Mouse (Mus musculus) MEL (cell line): ENCODE results near the gene 4933407L21Rik. TPM values are rescaled to one million over a fixed set of nuclear protein-coding genes. Genes with fewer than 3 reads are reported as not detected.

Experiments
- DNase-seq: peaks from one replicate; pipeline ENCODE4 v3.0.0; 2011; ENCODE audit warnings: low read depth, low spot score
- H3K27ac ChIP-seq: 2 replicates; pipeline ENCODE4 v1.5.1; 2012; ENCODE audit warnings: low read depth, mild to moderate bottlenecking, control low read depth, low read length, moderate library complexity; ENCODE audit not compliant: control insufficient read depth
- H3K27me3 ChIP-seq, 2 experiments: fragments of 150-350 bp in 1 of 2; sonication (generic) in 1 of 2; 2 replicates each; pipeline ENCODE4 v1.6.1; 2012; ENCODE audit warnings: low read length in 2 of 2, mild to moderate bottlenecking in 2 of 2, improper control_type of control experiment in 1 of 2, moderate library complexity in 1 of 2; ENCODE audit not compliant: insufficient read depth in 2 of 2, control insufficient read depth in 1 of 2
- H3K36me3 ChIP-seq, 2 experiments: 2 replicates each; pipeline ENCODE4 v1.6.1; 2012 to 2014; ENCODE audit warnings: low read length in 2 of 2, improper control_type of control experiment in 1 of 2, inconsistent platforms in 1 of 2, mild to moderate bottlenecking in 1 of 2; ENCODE audit not compliant: insufficient read depth in 2 of 2, control insufficient read depth in 1 of 2
- H3K4me1 ChIP-seq, 2 experiments: fragments of 150-350 bp in 1 of 2; sonication (generic) in 1 of 2; 2 replicates each; pipeline ENCODE4 v1.6.1; 2012; ENCODE audit warnings: low read length in 2 of 2, improper control_type of control experiment in 1 of 2, mild to moderate bottlenecking in 1 of 2; ENCODE audit not compliant: insufficient read depth in 2 of 2, control insufficient read depth in 1 of 2
- H3K4me3 ChIP-seq, 2 experiments: fragments of 150-350 bp in 1 of 2; sonication (generic) in 1 of 2; 2 replicates each; pipeline ENCODE4 v1.5.1; 2012; ENCODE audit warnings: low read depth in 2 of 2, low read length in 2 of 2, mild to moderate bottlenecking in 2 of 2, moderate library complexity in 2 of 2, control low read depth in 1 of 2, improper control_type of control experiment in 1 of 2; ENCODE audit not compliant: control insufficient read depth in 1 of 2, insufficient read depth in 1 of 2
- H3K79me2 ChIP-seq: 2 replicates; pipeline ENCODE4 v1.6.1; 2012; ENCODE audit warnings: mild to moderate bottlenecking, low read length, moderate library complexity; ENCODE audit not compliant: control insufficient read depth, poor library complexity, insufficient read depth
- H3K9ac ChIP-seq: 2 replicates; pipeline ENCODE4 v1.6.1; 2012; ENCODE audit warnings: low read depth, mild to moderate bottlenecking, control low read depth, low read length, moderate library complexity; ENCODE audit not compliant: control insufficient read depth, poor library complexity, severe bottlenecking
- H3K9me3 ChIP-seq: fragments of 150-350 bp; sonication (generic); replicated peaks from 2 replicates; pipeline ENCODE4 v1.6.1; 2012; ENCODE audit warnings: mild to moderate bottlenecking, low read length, improper control_type of control experiment, moderate library complexity; ENCODE audit not compliant: insufficient read depth
- BHLHE40 ChIP-seq: IDR thresholded peaks from 2 replicates; pipeline ENCODE4 v1.6.1; 2012; ENCODE audit warnings: low read depth, mild to moderate bottlenecking, inconsistent platforms, low read length, improper control_type of control experiment, borderline replicate concordance
- CHD1 ChIP-seq: IDR thresholded peaks from 2 replicates; pipeline ENCODE4 v1.6.1; 2012; ENCODE audit warnings: low read depth, mild to moderate bottlenecking, inconsistent platforms, low read length, improper control_type of control experiment
- CHD2 ChIP-seq: IDR thresholded peaks from 2 replicates; pipeline ENCODE4 v1.6.1; 2011; ENCODE audit warnings: low read length, improper control_type of control experiment
- CTCF ChIP-seq, 3 experiments: IDR thresholded peaks in 2 of 3; conservative IDR thresholded peaks in 1 of 3; 2 replicates each; pipeline ENCODE4 v1.5.1; 2011 to 2012; ENCODE audit warnings: low read length in 3 of 3, low read depth in 2 of 3, mild to moderate bottlenecking in 2 of 3, improper control_type of control experiment in 1 of 3, inconsistent platforms in 1 of 3, mixed read lengths in 1 of 3, moderate library complexity in 1 of 3; ENCODE audit not compliant: control insufficient read depth in 1 of 3, insufficient read depth in 1 of 3, poor library complexity in 1 of 3, severe bottlenecking in 1 of 3
- ELF1 ChIP-seq: IDR thresholded peaks from 2 replicates; pipeline ENCODE4 v1.6.1; 2014; ENCODE audit warnings: low read depth, mild to moderate bottlenecking, inconsistent platforms, low read length, improper control_type of control experiment, moderate library complexity
- HCFC1 ChIP-seq: IDR thresholded peaks from 2 replicates; pipeline ENCODE4 v1.6.1; 2012; ENCODE audit warnings: low read depth, mild to moderate bottlenecking, inconsistent platforms, low read length, improper control_type of control experiment, moderate library complexity
- KAT2A ChIP-seq: conservative IDR thresholded peaks from 2 replicates; pipeline ENCODE4 v1.6.1; 2012; ENCODE audit warnings: low read depth, low read length, improper control_type of control experiment, inconsistent platforms
- MAFK ChIP-seq: IDR thresholded peaks from 2 replicates; pipeline ENCODE4 v1.6.1; 2011; ENCODE audit warnings: low read depth, mild to moderate bottlenecking, low read length, improper control_type of control experiment, borderline replicate concordance
- MAZ ChIP-seq: IDR thresholded peaks from 2 replicates; pipeline ENCODE4 v1.6.1; 2012; ENCODE audit warnings: low read depth, mild to moderate bottlenecking, inconsistent platforms, low read length, improper control_type of control experiment
- MXI1 ChIP-seq: IDR thresholded peaks from 2 replicates; pipeline ENCODE4 v1.6.1; 2011; ENCODE audit warnings: mild to moderate bottlenecking, low read depth, low read length, improper control_type of control experiment
- MYB ChIP-seq: IDR thresholded peaks from 2 replicates; pipeline ENCODE4 v1.6.1; 2011; ENCODE audit warnings: mild to moderate bottlenecking, low read depth, low read length, improper control_type of control experiment
- NRF1 ChIP-seq: IDR thresholded peaks from 2 replicates; pipeline ENCODE4 v1.6.1; 2014; ENCODE audit warnings: low read depth, mild to moderate bottlenecking, inconsistent platforms, low read length, improper control_type of control experiment, moderate library complexity; ENCODE audit not compliant: poor library complexity, insufficient read depth, severe bottlenecking
- POLR2AphosphoS2 ChIP-seq: IDR thresholded peaks from 2 replicates; pipeline ENCODE4 v1.6.1; 2011; ENCODE audit warnings: low read length, improper control_type of control experiment
- POLR2AphosphoS5 ChIP-seq: IDR thresholded peaks from 2 replicates; pipeline ENCODE4 v1.6.1; 2012; ENCODE audit warnings: low read depth, borderline replicate concordance, mild to moderate bottlenecking, inconsistent platforms, low read length, moderate library complexity, mixed read lengths
- RAD21 ChIP-seq: IDR thresholded peaks from 2 replicates; pipeline ENCODE4 v1.6.1; 2011; ENCODE audit warnings: mild to moderate bottlenecking, low read depth, low read length, improper control_type of control experiment
- SMC3 ChIP-seq: IDR thresholded peaks from 2 replicates; pipeline ENCODE4 v1.6.1; 2011; ENCODE audit warnings: low read depth, low read length, improper control_type of control experiment
- TBP ChIP-seq: IDR thresholded peaks from 2 replicates; pipeline ENCODE4 v1.8.0; 2011; ENCODE audit warnings: low read depth, low read length, improper control_type of control experiment
- TCF12 ChIP-seq: IDR thresholded peaks from 2 replicates; pipeline ENCODE4 v1.6.1; 2014; ENCODE audit warnings: low read depth, mild to moderate bottlenecking, inconsistent platforms, low read length, improper control_type of control experiment, moderate library complexity
- USF1 ChIP-seq: IDR thresholded peaks from 2 replicates; pipeline ENCODE4 v1.6.1; 2014; ENCODE audit warnings: low read depth, mild to moderate bottlenecking, inconsistent platforms, low read length, improper control_type of control experiment, moderate library complexity
- USF2 ChIP-seq, 2 experiments: IDR thresholded peaks; 2 replicates each; pipeline ENCODE4 v1.6.1; 2011 to 2012; ENCODE audit warnings: improper control_type of control experiment in 2 of 2, low read length in 2 of 2, borderline replicate concordance in 1 of 2, inconsistent platforms in 1 of 2, low read depth in 1 of 2, mild to moderate bottlenecking in 1 of 2; ENCODE audit not compliant: insufficient read depth in 1 of 2
- ZC3H11A ChIP-seq: IDR thresholded peaks from 2 replicates; pipeline ENCODE4 v1.6.1; 2012; ENCODE audit warnings: low read depth, mild to moderate bottlenecking, inconsistent platforms, low read length, improper control_type of control experiment
- ZKSCAN1 ChIP-seq: IDR thresholded peaks from 2 replicates; pipeline ENCODE4 v1.6.1; 2012; ENCODE audit warnings: low read depth, mild to moderate bottlenecking, inconsistent platforms, low read length, improper control_type of control experiment, moderate library complexity
- ZMIZ1 ChIP-seq: IDR thresholded peaks from 2 replicates; pipeline ENCODE4 v1.6.1; 2012; ENCODE audit warnings: low read depth, mild to moderate bottlenecking, inconsistent platforms, low read length, improper control_type of control experiment, moderate library complexity
- ZNF384 ChIP-seq: IDR thresholded peaks from 2 replicates; pipeline ENCODE4 v1.6.1; 2012; ENCODE audit warnings: low read depth, mild to moderate bottlenecking, inconsistent platforms, low read length, improper control_type of control experiment
- polyA plus RNA-seq, 2 experiments: library from polyadenylated mRNA; stranded (reverse) in 1 of 2; unstranded in 1 of 2; fragments of >175 nt in 1 of 2; fragments of >200 nt in 1 of 2; gene quantifications; 2 replicates each; pipeline versions ENCODE4 v1.2.1 to v1.2.4; 2012; ENCODE audit warnings: low replicate concordance in 2 of 2, low read depth in 1 of 2; ENCODE audit not compliant: insufficient read length in 2 of 2, insufficient read depth in 1 of 2, missing spikeins in 1 of 2
- total RNA-seq: library from RNA; depleted of rRNA; stranded (reverse); fragments of 300-350 nt; gene quantifications from 2 replicates; pipeline ENCODE4 v1.2.3, GENCODE M21; 2012

Gene 4933407L21Rik
- total and polyA plus RNA-seq, 3 experiments = not detected

DNA sequence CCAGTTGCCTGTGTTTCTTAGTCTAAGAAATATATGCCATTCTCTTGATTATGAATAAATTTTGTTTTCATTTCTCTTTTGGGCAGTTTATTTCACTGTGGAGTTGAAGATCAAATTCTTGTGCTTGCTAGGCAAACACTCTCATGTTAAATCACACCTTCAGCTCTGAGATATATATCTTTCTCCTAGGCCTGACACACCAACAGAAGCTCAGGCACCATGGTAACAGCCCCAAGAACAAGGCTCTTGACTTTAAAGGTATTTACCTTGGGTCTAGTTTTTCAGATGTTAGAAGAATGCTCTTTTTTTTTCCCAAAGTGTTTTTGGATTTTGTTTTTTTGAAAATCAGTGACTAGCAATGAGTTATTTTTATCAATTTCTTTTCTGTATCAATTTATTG lies 12.4 kb upstream of the 4933407L21Rik start:
- Histone ChIP-seq H3K79me2 (no peaks in the 10 kb centered on the region), H3K27me3 (peaks cover 0 to 1% of the 10 kb centered on the region in 2 experiments; a peak in 2 of 4 replicates), H3K9ac (no peak overlapping the region), H3K9me3 (no peaks in the 10 kb centered on the region), H3K4me3 (no peak overlapping the region), H3K27ac (no peak overlapping the region), H3K4me1 (no peaks in the 10 kb centered on the region), H3K36me3 (no peaks in the 10 kb centered on the region)
- no peak for DNase-seq
- no peak for TF ChIP-seq CHD1
- no peak for TF ChIP-seq HCFC1
- no peak for TF ChIP-seq ZNF384
- no peak for TF ChIP-seq MYB
- no peak for TF ChIP-seq MXI1
- TF ChIP-seq ELF1 = no peak
- no peak for TF ChIP-seq CTCF (IDR thresholded peaks at IDR 0.05 in 2 of 3, conservative IDR thresholded peaks at IDR 0.05 in 1 of 3; ENCODE audit: control insufficient read depth in 1 of 3, insufficient read depth in 1 of 3, low read depth in 2 of 3, low read length in 3 of 3, poor library complexity in 1 of 3, severe bottlenecking in 1 of 3)
- TF ChIP-seq CHD2 = no peak
- no peak for TF ChIP-seq KAT2A
- no peak for TF ChIP-seq ZKSCAN1
- no peak for TF ChIP-seq ZC3H11A
- no peak for TF ChIP-seq ZMIZ1
- no peak for TF ChIP-seq POLR2AphosphoS2
- TF ChIP-seq BHLHE40 = no peak

DNA sequence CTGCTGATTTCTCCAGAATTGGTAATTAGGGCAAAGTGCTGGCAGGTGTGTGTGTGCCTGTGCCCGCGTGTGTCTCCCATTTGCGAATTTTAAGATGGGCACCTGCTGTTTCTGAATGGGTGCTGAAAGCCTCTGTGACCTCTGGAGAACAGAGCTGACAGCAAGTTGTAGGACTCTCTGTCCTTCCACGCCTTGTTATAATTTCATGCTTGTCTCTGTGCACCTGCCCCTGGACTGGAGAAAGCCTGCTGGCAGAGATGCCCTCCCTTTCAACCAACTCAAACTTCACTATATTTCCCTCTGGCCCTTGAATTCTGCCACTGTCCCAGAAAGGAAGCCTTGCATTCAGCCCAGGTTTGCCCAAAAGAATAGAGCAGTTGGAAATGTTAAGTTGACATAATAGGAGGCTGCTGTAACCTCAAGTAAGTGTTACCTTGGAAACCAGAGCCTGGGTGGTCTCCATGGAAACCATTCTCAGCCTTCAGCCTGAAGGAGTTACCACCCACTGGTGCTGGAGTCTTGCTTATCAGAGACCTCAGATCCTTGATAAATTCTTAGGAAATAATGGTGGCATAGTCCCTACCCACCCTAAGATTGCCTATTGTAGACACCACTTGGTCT lies 11.3 kb upstream of the 4933407L21Rik start:
- H3K79me2 ChIP-seq = no peaks in the 10 kb centered on the region
- peaks cover 0 to 1% of the 10 kb centered on the region in 2 experiments; a peak in 2 of 4 replicates for H3K27me3 ChIP-seq
- H3K9me3 ChIP-seq = no peaks in the 10 kb centered on the region
- H3K9ac ChIP-seq = no peak overlapping the region
- no peak overlapping the region for H3K4me3 ChIP-seq
- TF ChIP-seq CTCF (IDR thresholded peaks at IDR 0.05 in 2 of 3, conservative IDR thresholded peaks at IDR 0.05 in 1 of 3; ENCODE audit: control insufficient read depth in 1 of 3, insufficient read depth in 1 of 3, low read depth in 2 of 3, low read length in 3 of 3, poor library complexity in 1 of 3, severe bottlenecking in 1 of 3) (no peak), ZKSCAN1 (no peak), SMC3 (no peak), MYB (no peak), HCFC1 (no peak), MAFK (no peak), BHLHE40 (no peak), MAZ (no peak), USF2 (IDR thresholded peaks at IDR 0.05; ENCODE audit: borderline replicate concordance in 1 of 2, insufficient read depth in 1 of 2, low read depth in 1 of 2, low read length in 2 of 2) (no peak), USF1 (no peak), CHD2 (no peak), TBP (no peak), ELF1 (no peak), RAD21 (no peak), TCF12 (no peak), NRF1 (no peak), POLR2AphosphoS2 (no peak), POLR2AphosphoS5 (no peak)
- no peak overlapping the region for H3K27ac ChIP-seq
- H3K36me3 ChIP-seq = no peaks in the 10 kb centered on the region
- H3K4me1 ChIP-seq = no peaks in the 10 kb centered on the region
- no peak for DNase-seq
